Comparison of ENCODE assay signal across 11 mouse cellular contexts in genomic region chr9:32478087-32478486, GRCm38 (mm10).
A peak's percentile ranks its signal among the peaks of the same experiment; 100 is the strongest.
DNase-seq lines count a peak whose midpoint lies in the region; ATAC-seq lines count a peak whose summit lies in the region.
"Had no signal": no experiment of that assay in that cellular context is flagged by ENCODE, and none has a peak within 500 bp of the region (broad histone marks: within the 10 kb centered on the region; RNA-seq: fewer than 3 reads in every experiment).

No protein-coding gene starts in this region.

- no peaks in the 10 kb centered on the region for H3K27me3 ChIP-seq in kidney, embryonic 16.5 days (ENCODE audit: insufficient read depth, low read length)

- no peak overlapping the region for H3K27ac ChIP-seq in kidney, embryonic 16.5 days (ENCODE audit: low read length)
- H3K27ac ChIP-seq: liver, embryonic 14.5 days had no signal

- 39% methylated on average over 2 of the region's 2 CpGs for WGBS in kidney, embryonic 16.5 days

- H3K4me1 ChIP-seq in kidney, embryonic 16.5 days (ENCODE audit: insufficient read depth, low read length) = peaks cover 14% of the 10 kb centered on the region; the same call in 1 of the 2 replicates

- H3K4me3 ChIP-seq in kidney, embryonic 16.5 days (ENCODE audit: low read length) = no peak overlapping the region

- H3K9ac ChIP-seq in kidney, embryonic 16.5 days (replicated peaks; ENCODE audit: low read length) = no peak overlapping the region
- H3K9ac ChIP-seq: liver, embryonic 14.5 days had no signal

- peaks cover 3% of the 10 kb centered on the region; the same call in 1 of the 2 replicates for H3K36me3 ChIP-seq in kidney, embryonic 16.5 days (ENCODE audit: insufficient read depth, low read length)

- no peak overlapping the region for H3K4me2 ChIP-seq in kidney, embryonic 16.5 days (replicated peaks; ENCODE audit: low read depth, low read length)

- ATAC-seq in kidney, embryonic 16.5 days (ENCODE audit: low FRiP score, low TSS enrichment) = no peak
- no peak for ATAC-seq in megakaryocyte progenitor cell, adult 5-6 weeks (replicated peaks; ENCODE audit: poor library complexity)

- peak; percentile 47 for DNase-seq in adrenal gland, adult 2 months
- DNase-seq in adrenal gland, adult 18-20 months (ENCODE audit: low spot score in 2 of 2) = no peak
- DNase-seq in kidney, adult 11 months = peak; percentile 24
- peak; percentile 46 for DNase-seq in retina, postnatal 1 day
- no peak for DNase-seq in retina, embryonic 14.5 days (ENCODE audit: low spot score)
- no peak for DNase-seq in urinary bladder, adult 18-20 months (ENCODE audit: low spot score in 2 of 2)
- DNase-seq: layer of hippocampus, adult 9-11 months; right cerebral cortex, postnatal 14 days had no signal

- H3K9me3 ChIP-seq in kidney, embryonic 16.5 days (ENCODE audit: low read length) = no peaks in the 10 kb centered on the region

Comparison
In these comparisons a context has a peak if more than half of its experiments do, and no peak if none do; other contexts are left out.
1. DNase-seq: peak in adrenal gland, adult 2 months (single experiment), kidney, adult 11 months (single experiment) and retina, postnatal 1 day (single experiment); none in adrenal gland, adult 18-20 months (0 of 2), retina, embryonic 14.5 days (single experiment) and urinary bladder, adult 18-20 months (0 of 2).